Mouse (Mus musculus): ENCODE measurements at regions not wholly inside any gene's neighbourhood (a gene's known extent, or its start where the extent isn't known, plus 50 kb on each side); places are given as distances from the start of the nearest gene placed in this dataset.
"Not testable (repeated sequence)": the region's sequence is repeated elsewhere in the genome, so short reads cannot be mapped to it uniquely, and the experiment has no call there.

DNA sequence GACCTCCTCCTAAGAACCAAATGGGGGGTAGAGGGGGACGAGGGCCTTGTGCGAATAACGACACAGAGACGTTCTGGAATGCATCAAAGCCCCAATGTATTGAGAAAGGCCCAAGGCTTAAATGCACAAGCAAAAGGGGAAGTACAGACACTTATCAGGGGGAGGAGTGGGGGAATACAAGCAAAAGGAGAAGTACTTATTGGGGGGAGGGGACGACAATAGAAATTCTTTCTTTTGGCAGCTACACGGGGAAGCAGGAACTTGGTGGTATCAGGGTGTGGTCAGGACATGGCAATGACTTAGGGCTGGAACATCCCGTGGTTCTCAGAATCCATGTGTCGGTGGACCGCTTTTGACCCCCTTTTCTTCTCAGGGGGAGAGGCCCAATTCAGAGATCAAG is 68.3 kb upstream of the Adtrp start:
- not testable (repeated sequence) for TF ChIP-seq CTCF, EP300 (IDR thresholded peaks at IDR 0.05; ENCODE audit: low read depth)
